Mouse (Mus musculus) liver, postnatal 0 days (tissue): ENCODE measurements around the gene Pdxdc1.

Experiments used
- CTCF ChIP-seq: sonication (generic); IDR thresholded peaks from 2 replicates; pipeline ENCODE4 v1.5.1; 2016; ENCODE audit warnings: antibody characterized with exemption, low read depth
- EP300 ChIP-seq: IDR thresholded peaks from 2 replicates; pipeline ENCODE4 v1.6.1; 2016; ENCODE audit warnings: antibody characterized with exemption, low read depth, mild to moderate bottlenecking

DNA sequence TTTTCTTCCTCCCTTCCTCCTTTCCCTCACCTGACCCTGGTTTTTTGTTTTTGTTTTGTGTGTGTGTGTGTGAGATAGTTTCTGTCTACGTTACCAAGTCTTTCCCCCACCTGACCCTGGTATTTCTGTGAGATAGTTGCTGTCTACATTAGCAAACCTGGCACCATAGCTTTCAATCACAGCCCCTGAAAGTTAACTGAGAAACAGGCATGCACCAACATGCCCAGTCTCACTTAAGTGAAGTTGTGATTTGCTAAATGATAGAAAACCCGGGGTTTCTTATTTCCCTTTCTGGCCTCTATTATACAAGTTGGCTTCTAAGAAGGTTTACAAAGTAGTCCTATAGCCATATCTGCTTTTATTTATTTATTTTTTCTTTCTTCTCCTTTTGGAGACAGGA, 12.5 kb downstream of the Pdxdc1 start:
- TF ChIP-seq EP300 (no peak), CTCF (no peak)
